Mouse (Mus musculus): ENCODE data around the gene Alkal2.

Alkal2 gene

DNA sequence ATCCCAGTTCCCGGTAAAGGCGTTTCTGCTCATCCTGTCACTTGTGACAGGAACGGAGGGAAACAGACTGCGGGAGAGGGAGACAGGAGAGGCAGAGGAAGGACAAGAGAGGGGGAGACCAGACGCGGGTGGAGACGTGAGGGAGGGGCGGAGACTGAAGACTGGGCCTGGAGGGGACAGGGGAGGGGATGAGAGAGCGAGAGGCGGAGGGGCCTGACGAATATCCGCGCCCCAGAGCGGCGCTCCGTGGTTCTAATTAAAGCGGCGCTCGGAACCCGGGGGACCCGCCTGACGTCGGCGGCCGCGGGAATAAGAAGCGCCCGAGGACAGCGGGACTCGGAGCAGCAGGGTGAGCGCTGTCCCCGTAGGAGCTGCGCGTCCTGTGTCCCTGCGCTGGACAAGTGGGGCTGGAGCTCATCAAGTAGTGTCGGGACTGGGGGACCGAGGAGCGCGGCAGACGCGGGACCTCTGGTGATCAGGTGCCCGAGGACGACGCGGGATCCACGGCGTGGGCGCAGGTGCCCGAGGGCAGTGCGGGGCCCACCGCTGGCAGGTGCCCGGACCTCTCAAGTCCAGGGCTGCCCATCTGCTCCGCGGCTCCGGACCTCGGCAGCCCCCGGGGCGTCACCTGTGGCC is at the start of gene Alkal2:
Alkal2 (plus strand) TSS at position 337 of the 636 bp plus-strand sequence.
- no peak for DNase-seq (ENCODE audit: low read depth)

GRCm38 (mm10) chr12:30848521-30848920 is 35.6 kb upstream of the Alkal2 start:
- DNase-seq (ENCODE audit: low read depth) = no peak

- DNase-seq (ENCODE audit: low read depth) = no peak
Measured at GRCm38 (mm10) chr12:30850902-30851301, 33.2 kb upstream of the Alkal2 start.

DNA sequence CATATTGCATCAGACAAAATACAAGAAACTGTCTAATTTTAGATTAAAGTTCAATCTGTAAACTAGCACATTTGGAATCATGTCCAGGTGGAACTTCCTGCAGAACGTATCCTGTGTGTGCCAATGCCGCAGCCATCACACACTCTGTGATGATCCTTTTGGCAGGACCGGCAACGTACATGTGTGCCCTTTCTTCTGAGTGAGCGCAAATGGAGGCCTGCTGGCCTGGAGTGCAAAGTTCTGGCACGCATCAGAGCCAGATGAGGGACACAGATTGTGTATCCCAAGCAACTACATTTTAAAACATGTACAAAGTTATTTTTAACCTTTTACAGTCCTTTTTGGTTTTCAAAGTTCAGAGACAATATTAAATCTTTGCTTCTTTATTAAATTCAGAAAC is 32.3 kb upstream of the Alkal2 start:
- DNase-seq (ENCODE audit: low read depth) = no peak

DNA sequence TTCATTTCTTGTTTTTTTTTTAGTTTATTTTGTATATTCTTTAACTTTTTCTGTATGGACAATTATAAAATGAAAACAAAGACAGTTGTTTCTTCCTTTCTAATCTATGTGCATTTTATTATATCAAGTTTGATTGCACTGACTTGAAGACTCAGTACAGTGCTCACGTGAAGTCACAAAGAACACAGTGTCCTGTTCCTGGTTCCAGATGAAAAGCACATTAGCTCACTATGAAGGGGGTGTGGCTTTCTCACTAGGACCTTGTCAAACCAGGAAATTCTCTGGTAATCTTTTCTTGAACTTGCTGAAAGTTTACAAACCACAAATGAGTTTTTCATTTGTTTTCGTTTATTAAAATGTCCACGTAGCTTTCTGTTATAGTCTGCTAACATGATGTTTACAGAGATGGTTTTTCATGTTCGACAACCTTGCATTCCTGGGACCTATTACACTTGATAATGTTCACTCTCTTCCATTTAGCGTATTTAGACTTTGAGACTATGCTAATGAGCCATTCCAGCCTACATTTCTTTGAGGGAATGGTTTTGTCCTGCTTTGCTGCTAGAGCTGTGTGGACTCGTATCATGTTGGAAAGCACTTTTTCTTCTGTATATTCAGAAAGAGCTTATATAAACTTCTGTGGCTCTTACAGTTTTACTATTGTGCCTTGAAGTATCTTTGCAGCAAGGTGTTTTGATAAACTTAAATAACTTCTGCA is 28.5 kb upstream of the Alkal2 start:
- DNase-seq (ENCODE audit: low read depth) = no peak

DNA sequence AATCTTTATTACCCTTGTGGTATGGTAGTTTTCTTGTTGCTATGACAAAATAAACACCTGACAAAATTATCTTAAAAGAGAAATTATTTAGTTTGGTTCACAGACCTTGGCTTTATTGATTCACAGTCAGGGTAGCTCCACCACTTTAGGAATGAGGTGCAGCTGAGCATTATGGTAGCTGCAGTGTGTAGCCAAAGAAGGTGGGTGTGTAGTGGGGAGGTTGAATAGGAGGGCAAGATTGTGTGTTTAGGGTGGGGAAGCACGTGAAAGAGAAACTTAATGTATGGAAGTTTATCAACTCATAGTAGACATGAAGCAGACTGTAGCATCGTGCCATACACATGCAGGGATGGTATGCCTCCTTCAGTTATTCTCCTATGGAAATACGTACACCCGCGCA is 27.9 kb upstream of the Alkal2 start:
- no peak for DNase-seq (ENCODE audit: low read depth)

DNA sequence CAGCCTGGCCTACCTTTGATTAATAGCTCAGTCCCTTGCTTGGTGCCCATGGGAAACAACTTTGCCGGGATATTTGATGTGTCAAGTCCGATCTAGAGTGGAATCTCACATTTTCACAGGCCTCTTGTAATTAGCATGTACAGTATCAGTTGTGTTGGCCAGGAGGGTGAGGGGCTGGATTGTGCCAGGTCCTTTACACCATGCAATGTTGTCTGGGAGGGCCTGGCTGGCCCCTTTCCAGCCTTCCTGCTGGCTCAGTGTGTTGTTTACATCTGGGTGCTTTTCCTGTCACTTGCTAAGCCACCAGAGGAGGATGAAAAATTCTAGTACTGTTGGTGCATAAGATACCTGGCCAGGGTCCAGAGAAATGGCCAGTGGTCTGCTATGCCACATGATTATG is 19.8 kb upstream of the Alkal2 start:
- no peak for DNase-seq (ENCODE audit: low read depth)

- DNase-seq (ENCODE audit: low read depth) = no peak
Measured at GRCm38 (mm10) chr12:30865781-30866180, 18.3 kb upstream of the Alkal2 start.

- no peak for DNase-seq (ENCODE audit: low read depth)
Measured at GRCm38 (mm10) chr12:30879447-30879846, 4.7 kb upstream of the Alkal2 start.

DNA sequence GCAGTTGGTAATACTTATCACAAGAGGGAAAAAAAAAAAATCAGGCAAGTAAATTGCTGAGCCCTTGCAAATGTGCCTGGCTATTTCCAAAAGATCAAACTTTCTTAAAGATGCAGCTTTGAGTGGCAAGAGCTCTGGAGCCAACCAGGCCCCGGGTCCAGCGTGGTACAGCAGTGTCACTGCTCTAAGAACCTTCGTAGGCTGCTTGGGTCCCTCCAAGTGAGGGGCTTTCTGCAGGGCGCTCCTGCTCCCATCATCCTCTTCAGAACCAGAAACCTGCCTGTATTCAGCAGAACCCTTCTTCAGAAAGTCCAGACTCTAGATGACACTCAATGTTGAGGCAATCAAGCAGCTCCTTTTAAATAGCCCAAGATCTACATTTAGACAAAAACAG is 533 bp upstream of the Alkal2 start:
- no peak for DNase-seq (ENCODE audit: low read depth)

DNA sequence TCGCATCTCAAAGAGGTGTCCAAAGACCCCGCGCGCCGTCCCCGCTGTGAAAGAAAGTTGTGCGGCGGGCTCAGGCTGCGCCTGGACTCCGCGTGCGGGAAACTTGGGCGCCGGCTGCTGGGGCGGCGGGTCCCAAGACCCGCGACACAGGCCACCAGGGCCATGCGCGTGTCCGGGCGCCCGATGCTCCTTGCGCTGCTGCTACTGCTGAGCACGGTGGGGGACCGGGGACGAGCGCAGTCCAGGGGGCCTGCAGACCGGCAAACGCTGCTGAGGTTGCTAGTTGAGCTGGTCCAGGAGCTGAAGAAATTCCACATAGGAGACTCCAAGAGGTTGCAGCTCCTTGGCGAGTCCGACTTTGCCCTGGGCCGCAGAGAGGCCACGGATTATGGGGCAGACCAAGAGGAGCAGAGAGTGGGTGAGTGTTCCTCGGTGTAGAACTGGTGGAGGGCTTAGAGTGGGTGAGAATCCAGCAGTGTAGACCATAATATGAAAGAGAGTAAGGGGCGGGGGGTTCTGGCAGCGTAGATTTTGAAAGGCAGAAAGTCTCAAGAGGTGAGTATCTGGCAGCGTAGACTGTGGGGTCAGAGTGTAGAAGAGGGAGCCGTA is 604 bp downstream of the Alkal2 start:
- no peak for DNase-seq (ENCODE audit: low read depth)

GRCm38 (mm10) chr12:30885891-30886290 is 1.8 kb downstream of the Alkal2 start:
- DNase-seq (ENCODE audit: low read depth) = no peak

DNA sequence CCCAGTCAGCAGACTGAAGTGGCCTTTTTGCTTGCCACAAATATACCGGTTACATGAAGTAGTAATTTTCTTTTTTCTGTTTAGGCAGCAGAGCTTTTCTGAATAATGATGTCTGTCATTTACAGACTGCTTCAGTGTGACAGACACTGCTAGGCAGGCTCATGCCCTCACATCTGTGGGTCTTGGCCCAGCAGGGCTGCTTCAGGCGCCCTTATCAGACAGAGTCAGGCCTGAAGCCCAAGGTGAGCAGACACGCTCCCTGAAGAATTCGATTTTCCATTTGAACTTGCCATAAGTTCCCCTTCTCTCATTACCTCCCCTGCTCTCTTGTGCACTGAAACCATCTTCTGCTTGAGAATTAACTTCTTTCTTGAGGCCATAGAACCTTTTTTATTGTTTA is 3.9 kb downstream of the Alkal2 start:
- no peak for DNase-seq (ENCODE audit: low read depth)

GRCm38 (mm10) chr12:30890067-30890466 is 5.9 kb downstream of the Alkal2 start:
- peak; percentile 24 for DNase-seq (ENCODE audit: low read depth)

DNA sequence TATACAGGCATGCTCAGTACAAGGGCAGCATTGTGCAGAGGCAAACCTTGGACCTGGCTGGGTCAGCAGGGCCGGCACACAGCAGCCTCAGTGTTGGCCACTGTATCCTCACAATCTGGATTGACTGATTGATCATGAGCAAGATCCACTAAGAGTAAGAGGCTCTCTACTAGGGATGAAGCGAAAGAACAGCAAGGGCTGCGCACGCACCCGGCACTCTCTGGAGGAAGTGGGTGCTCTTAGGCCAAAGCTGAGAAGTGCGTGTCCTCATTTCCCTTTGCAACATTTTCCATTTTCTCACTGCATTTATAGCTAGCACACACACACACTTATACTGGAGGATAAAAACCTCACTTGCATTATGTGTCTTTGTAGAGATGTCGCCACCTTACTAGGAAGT is 7.3 kb downstream of the Alkal2 start:
- no peak for DNase-seq (ENCODE audit: low read depth)

DNA sequence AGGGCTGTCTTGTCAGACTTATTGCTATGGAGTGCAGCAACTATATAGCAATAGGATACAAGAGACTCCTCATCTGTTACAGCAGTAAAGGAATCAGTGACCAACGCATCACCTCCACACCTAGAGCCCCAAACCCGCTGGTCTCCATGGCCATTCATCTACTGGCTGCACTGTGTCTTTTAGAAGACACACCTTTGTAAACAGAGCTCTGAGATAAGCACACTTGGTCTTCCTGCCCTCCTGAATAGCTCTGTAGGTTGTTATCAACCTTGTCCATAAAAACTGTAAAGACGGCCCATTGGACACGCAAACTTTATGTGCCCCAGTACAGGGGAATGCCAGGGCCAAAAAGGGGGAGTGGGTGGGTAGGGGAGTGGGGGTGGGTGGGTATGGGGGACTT is 12.9 kb downstream of the Alkal2 start:
- no peak for DNase-seq (ENCODE audit: low read depth)

- DNase-seq (ENCODE audit: low read depth) = no peak
Measured at GRCm38 (mm10) chr12:30908658-30909057, 24.5 kb downstream of the Alkal2 start.

DNA sequence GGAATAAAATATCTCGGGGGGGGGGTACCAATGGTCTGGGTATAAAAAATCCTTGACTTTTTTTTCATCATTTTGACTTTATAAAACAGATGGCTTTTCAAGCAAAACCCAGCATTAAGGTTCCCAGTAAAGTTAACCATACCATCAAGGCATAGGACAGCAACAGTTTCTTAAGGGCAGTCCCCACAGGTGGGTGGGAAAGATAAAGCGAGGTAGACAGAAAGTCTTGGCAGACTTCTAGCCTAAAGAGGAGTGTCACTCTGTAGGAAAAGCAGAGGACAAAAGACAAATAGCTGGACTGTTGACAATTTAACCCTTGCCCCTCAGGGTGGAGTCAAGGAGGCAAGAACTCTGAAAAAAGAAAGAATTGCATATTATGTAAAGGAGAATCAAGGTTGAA is 25.8 kb downstream of the Alkal2 start:
- DNase-seq (ENCODE audit: low read depth) = no peak

DNA sequence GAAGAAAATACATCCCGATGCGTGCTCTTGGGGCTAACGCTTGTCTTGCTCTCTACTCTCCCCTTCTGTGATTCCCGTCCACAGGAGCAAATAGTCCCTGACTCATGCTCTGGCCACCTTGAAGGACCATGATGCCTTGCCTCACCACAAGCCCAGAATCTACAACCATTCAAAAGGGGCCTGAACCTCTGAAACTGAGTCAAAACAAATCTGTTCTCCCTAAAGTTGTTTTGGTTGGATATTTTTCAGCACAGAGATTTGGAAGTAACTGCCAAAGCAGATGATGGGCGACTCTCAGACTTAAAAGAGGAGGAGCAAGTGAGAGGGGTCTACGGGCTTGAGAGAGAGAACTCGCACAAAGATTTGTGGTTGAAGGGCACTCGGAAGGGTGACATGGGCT is 26.7 kb downstream of the Alkal2 start:
- peak; percentile 40 for DNase-seq (ENCODE audit: low read depth)

GRCm38 (mm10) chr12:30911261-30912047 is 27.3 kb downstream of the Alkal2 start, which contains the start of the genes Acp1 and Sh3yl1:
Gene Acp1 (minus strand): TSS chr12:30911589.
Gene Sh3yl1 (plus strand): TSS chr12:30911668.
- peak; percentile 70 for DNase-seq (ENCODE audit: low read depth)

- no peak for DNase-seq (ENCODE audit: low read depth)
Measured at GRCm38 (mm10) chr12:30912048-30912381, 27.9 kb downstream of the Alkal2 start.

GRCm38 (mm10) chr12:30912840-30913239 is 28.7 kb downstream of the Alkal2 start:
- no peak for DNase-seq (ENCODE audit: low read depth)

DNA sequence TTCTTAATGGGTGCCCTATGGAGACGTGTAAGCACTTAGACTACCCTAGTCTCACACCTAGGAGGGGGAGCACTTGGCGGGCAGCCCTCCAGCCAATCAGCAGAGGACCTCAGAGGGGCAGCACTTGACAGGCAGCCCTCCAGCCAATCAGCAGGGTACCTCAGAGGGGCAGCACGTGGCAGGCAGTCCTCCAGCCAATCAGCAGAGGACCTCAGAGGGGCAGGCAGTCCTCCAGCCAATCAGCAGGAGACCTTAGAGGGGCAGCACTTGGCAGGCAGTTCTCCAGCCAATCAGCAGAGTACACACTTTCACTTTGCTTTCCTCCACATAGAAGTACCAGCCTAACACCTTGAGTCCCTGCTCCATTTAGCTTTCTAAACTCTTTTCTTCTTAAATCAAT is 38.3 kb downstream of the Alkal2 start:
- DNase-seq (ENCODE audit: low read depth) = no peak
